Mouse (Mus musculus) lung, postnatal 0 days (tissue): ENCODE data around the gene Dcakd. TPM values are rescaled to one million over a fixed set of nuclear protein-coding genes. Genes with fewer than 3 reads are reported as not detected.

Source experiments
- ATAC-seq: fragments of 200-750 bp; cut with Nextera tagmentation; 2 replicates; pipeline ENCODE4 v1.8.0; 2017; ENCODE audit warnings: moderate library complexity
- DNase-seq: peaks from one replicate; pipeline ENCODE4 v3.0.0-alpha.2; 2016; ENCODE audit warnings: low spot score
- H3K27ac ChIP-seq: fragments of 300-500 bp; sonication (generic); 2 replicates; pipeline ENCODE4 v1.5.1; 2014; ENCODE audit warnings: antibody characterized with exemption, mild to moderate bottlenecking, low read length, mixed read lengths
- H3K27me3 ChIP-seq: fragments of 300-500 bp; sonication (generic); replicated peaks from 2 replicates; pipeline ENCODE4 v1.6.1; 2014; ENCODE audit warnings: low read length, mixed read lengths; ENCODE audit not compliant: insufficient read depth
- H3K36me3 ChIP-seq: fragments of 300-500 bp; sonication (generic); 2 replicates; pipeline ENCODE4 v1.6.1; 2014; ENCODE audit warnings: low read length, mixed read lengths; ENCODE audit not compliant: insufficient read depth
- H3K4me1 ChIP-seq: fragments of 300-500 bp; sonication (generic); 2 replicates; pipeline ENCODE4 v1.6.1; 2014; ENCODE audit warnings: antibody characterized with exemption, low read depth, low read length, mixed read lengths; ENCODE audit not compliant: insufficient read depth
- H3K4me2 ChIP-seq: fragments of 300-500 bp; sonication (generic); replicated peaks from 2 replicates; pipeline ENCODE4 v1.6.1; 2014; ENCODE audit warnings: low read depth, mild to moderate bottlenecking, low read length, moderate library complexity, mixed read lengths
- H3K4me3 ChIP-seq: fragments of 300-500 bp; sonication (generic); 2 replicates; pipeline ENCODE4 v1.5.1; 2014; ENCODE audit warnings: low read depth, low read length
- H3K9ac ChIP-seq: fragments of 300-500 bp; sonication (generic); replicated peaks from 2 replicates; pipeline ENCODE4 v1.6.1; 2014; ENCODE audit warnings: low read depth, mild to moderate bottlenecking
- H3K9me3 ChIP-seq: fragments of 300-500 bp; sonication (generic); 2 replicates; pipeline ENCODE4 v1.6.1; 2016; ENCODE audit warnings: low read length, mixed read lengths
- CTCF ChIP-seq: IDR thresholded peaks from 2 replicates; pipeline ENCODE4 v1.5.1; 2016; ENCODE audit warnings: antibody characterized with exemption, mild to moderate bottlenecking
- EP300 ChIP-seq: IDR thresholded peaks from 2 replicates; pipeline ENCODE4 v1.6.1; 2016; ENCODE audit warnings: antibody characterized with exemption, mild to moderate bottlenecking, control low read depth
- WGBS: fragments of 180-500 bp; shearing (Covaris S2); extraction: QIAGEN DNeasy Blood & Tissue Kit; methylation state at CpG from one replicate; pipeline ENCODE4 v1.1.7; 2014; 5-methylcytosine and 5-hydroxymethylcytosine counted together
- polyA plus RNA-seq: library from polyadenylated mRNA; unstranded; fragments of >200 nt; fragmentation: Nextera tagmentation; extraction: Ambion mirVana; gene quantifications from 2 replicates; pipeline ENCODE4 v1.2.1, GENCODE M21; 2015

The Dcakd gene
- polyA plus RNA-seq, 1 experiment from 2014 or later: 51.1 TPM

- H3K36me3 ChIP-seq: peaks cover 12% of the 10 kb centered on the region
- H3K27ac ChIP-seq: peak overlapping the region; percentile 60
- DNase-seq: peak; percentile 65
- no peak overlapping the region for H3K4me2 ChIP-seq
- TF ChIP-seq EP300 (no peak), CTCF (no peak)
- peak; percentile 24 for ATAC-seq
- no peak overlapping the region for H3K9ac ChIP-seq
- 0 out of 2 replicates have a peak, but pooled peaks cover 3% of the 10 kb centered on the region for H3K4me1 ChIP-seq
- no peaks in the 10 kb centered on the region for H3K27me3 ChIP-seq
- 29% methylated on average over 14 of the region's 14 CpGs for WGBS
- no peak overlapping the region for H3K4me3 ChIP-seq
- H3K9me3 ChIP-seq: no peaks in the 10 kb centered on the region
These were observed 29.4 kb downstream of the Dcakd start for GRCm38 (mm10) chr11:102998577-102999316.

GRCm38 (mm10) chr11:102998254-102998576 lies 29.9 kb downstream of the Dcakd start:
- no peak for TF ChIP-seq EP300
- no peak for TF ChIP-seq CTCF
- Histone ChIP-seq H3K9ac (no peak overlapping the region), H3K4me1 (no peaks in the 10 kb centered on the region), H3K4me3 (no peak overlapping the region), H3K27me3 (no peaks in the 10 kb centered on the region), H3K27ac (0 out of 2 replicates have a peak overlapping the region, but pooled peaks have one; percentile 20), H3K36me3 (peaks cover 12% of the 10 kb centered on the region), H3K9me3 (no peaks in the 10 kb centered on the region), H3K4me2 (no peak overlapping the region)
- DNase-seq (no peak), ATAC-seq (no peak)
- WGBS: 67% methylated on average over 7 of the region's 7 CpGs

- no peaks in the 10 kb centered on the region for H3K9me3 ChIP-seq
- TF ChIP-seq EP300: no peak
- TF ChIP-seq CTCF: no peak
- ATAC-seq (no peak), DNase-seq (no peak)
- no peak overlapping the region for H3K4me2 ChIP-seq
- WGBS: 96% methylated on average over 12 of the region's 12 CpGs
- no peak overlapping the region for H3K4me3 ChIP-seq
- peaks cover 12% of the 10 kb centered on the region for H3K36me3 ChIP-seq
- H3K27me3 ChIP-seq: no peaks in the 10 kb centered on the region
- H3K27ac ChIP-seq: no peak overlapping the region
- no peaks in the 10 kb centered on the region for H3K4me1 ChIP-seq
- no peak overlapping the region for H3K9ac ChIP-seq
These were observed 31.0 kb downstream of the Dcakd start for GRCm38 (mm10) chr11:102996991-102997770.

- no peaks in the 10 kb centered on the region for H3K4me1 ChIP-seq
- no peak overlapping the region for H3K27ac ChIP-seq
- TF ChIP-seq CTCF: no peak
- TF ChIP-seq EP300: no peak
- DNase-seq: no peak
- 80% methylated on average over 7 of the region's 7 CpGs for WGBS
- no peak for ATAC-seq
- H3K9me3 ChIP-seq: no peaks in the 10 kb centered on the region
- H3K4me2 ChIP-seq: no peak overlapping the region
- no peak overlapping the region for H3K9ac ChIP-seq
- H3K27me3 ChIP-seq: no peaks in the 10 kb centered on the region
- H3K36me3 ChIP-seq: peaks cover 12% of the 10 kb centered on the region
- no peak overlapping the region for H3K4me3 ChIP-seq
These were observed 31.7 kb downstream of the Dcakd start for GRCm38 (mm10) chr11:102996385-102996784.

- Histone ChIP-seq H3K9me3 (no peaks in the 10 kb centered on the region), H3K36me3 (peaks cover 12% of the 10 kb centered on the region), H3K4me1 (0 out of 2 replicates have a peak, but pooled peaks cover 3% of the 10 kb centered on the region), H3K27me3 (no peaks in the 10 kb centered on the region), H3K9ac (no peak overlapping the region), H3K4me3 (no peak overlapping the region), H3K27ac (no peak overlapping the region), H3K4me2 (no peak overlapping the region)
- WGBS: 88% methylated on average over 18 of the region's 18 CpGs
- no peak for TF ChIP-seq CTCF
- TF ChIP-seq EP300: no peak
- DNase-seq (no peak), ATAC-seq (no peak)
These were observed 33.2 kb downstream of the Dcakd start for GRCm38 (mm10) chr11:102994952-102995351.

GRCm38 (mm10) chr11:102993420-102994029 lies 34.6 kb downstream of the Dcakd start:
- TF ChIP-seq EP300 (no peak), CTCF (no peak)
- Histone ChIP-seq H3K27me3 (peaks cover 6% of the 10 kb centered on the region; the same call in 1 of the 2 replicates), H3K27ac (no peak overlapping the region), H3K9ac (no peak overlapping the region), H3K4me2 (no peak overlapping the region), H3K4me3 (no peak overlapping the region), H3K36me3 (peaks cover 12% of the 10 kb centered on the region), H3K9me3 (no peaks in the 10 kb centered on the region), H3K4me1 (0 out of 2 replicates have a peak, but pooled peaks cover 3% of the 10 kb centered on the region)
- ATAC-seq: no peak
- WGBS: 58% methylated on average over 17 of the region's 17 CpGs
- DNase-seq: no peak
